Mouse (Mus musculus): ENCODE measurements around the gene Sema3b. TPM values are rescaled to one million over a fixed set of nuclear protein-coding genes. Genes with fewer than 3 reads are reported as not detected.

The Sema3b gene
- polyA plus RNA-seq, 1 experiment from 2014 or later, result 37.1 TPM

- H3K27me3 ChIP-seq (replicated peaks; ENCODE audit: control insufficient read depth, insufficient read depth, low read length), result no peaks in the 10 kb centered on the region
- peaks cover 23% of the 10 kb centered on the region for H3K36me3 ChIP-seq (ENCODE audit: control insufficient read depth, insufficient read depth)
- peak; percentile 96 for TF ChIP-seq CTCF (IDR thresholded peaks at IDR 0.05; ENCODE audit: low read depth)
- H3K4me3 ChIP-seq (ENCODE audit: low read depth, low read length), result no peak overlapping the region
- peak; percentile 20; the same call in 1 of the 2 replicates for ATAC-seq
- 27% methylated on average over 2 of the region's 2 CpGs for WGBS
- no peaks in the 10 kb centered on the region for H3K9me3 ChIP-seq (ENCODE audit: control insufficient read depth)
- H3K27ac ChIP-seq (ENCODE audit: low read depth, low read length), result peak overlapping the region; percentile 54; the same call in 1 of the 2 replicates
- H3K4me1 ChIP-seq (replicated peaks; ENCODE audit: control insufficient read depth, insufficient read depth, low read length), result peaks cover 27% of the 10 kb centered on the region
- no peak overlapping the region; the same call in 1 of the 2 replicates for H3K9ac ChIP-seq (ENCODE audit: low read depth, low read length)
- peak overlapping the region; percentile 41 for H3K4me2 ChIP-seq (replicated peaks; ENCODE audit: low read depth)
These were observed 17.8 kb upstream of the Sema3b start for GRCm38 (mm10) chr9:107626844-107627277.

- no peak overlapping the region for H3K4me3 ChIP-seq (ENCODE audit: low read depth, low read length)
- H3K9ac ChIP-seq (ENCODE audit: low read depth, low read length), result peak overlapping the region; percentile 34; the same call in 1 of the 2 replicates
- H3K9me3 ChIP-seq (ENCODE audit: control insufficient read depth), result no peaks in the 10 kb centered on the region
- no peaks in the 10 kb centered on the region for H3K27me3 ChIP-seq (replicated peaks; ENCODE audit: control insufficient read depth, insufficient read depth, low read length)
- peaks cover 27% of the 10 kb centered on the region for H3K4me1 ChIP-seq (replicated peaks; ENCODE audit: control insufficient read depth, insufficient read depth, low read length)
- peaks cover 23% of the 10 kb centered on the region for H3K36me3 ChIP-seq (ENCODE audit: control insufficient read depth, insufficient read depth)
- 53% methylated on average over 15 of the region's 15 CpGs for WGBS
- ATAC-seq, result 0 out of 2 replicates have a peak, but pooled peaks have one; percentile 1
- H3K4me2 ChIP-seq (replicated peaks; ENCODE audit: low read depth), result peak overlapping the region; percentile 41
- H3K27ac ChIP-seq (ENCODE audit: low read depth, low read length), result 0 out of 2 replicates have a peak overlapping the region, but pooled peaks have one; percentile 54
- TF ChIP-seq CTCF (IDR thresholded peaks at IDR 0.05; ENCODE audit: low read depth), result no peak
These were observed 17.3 kb upstream of the Sema3b start for GRCm38 (mm10) chr9:107626158-107626843.

DNA sequence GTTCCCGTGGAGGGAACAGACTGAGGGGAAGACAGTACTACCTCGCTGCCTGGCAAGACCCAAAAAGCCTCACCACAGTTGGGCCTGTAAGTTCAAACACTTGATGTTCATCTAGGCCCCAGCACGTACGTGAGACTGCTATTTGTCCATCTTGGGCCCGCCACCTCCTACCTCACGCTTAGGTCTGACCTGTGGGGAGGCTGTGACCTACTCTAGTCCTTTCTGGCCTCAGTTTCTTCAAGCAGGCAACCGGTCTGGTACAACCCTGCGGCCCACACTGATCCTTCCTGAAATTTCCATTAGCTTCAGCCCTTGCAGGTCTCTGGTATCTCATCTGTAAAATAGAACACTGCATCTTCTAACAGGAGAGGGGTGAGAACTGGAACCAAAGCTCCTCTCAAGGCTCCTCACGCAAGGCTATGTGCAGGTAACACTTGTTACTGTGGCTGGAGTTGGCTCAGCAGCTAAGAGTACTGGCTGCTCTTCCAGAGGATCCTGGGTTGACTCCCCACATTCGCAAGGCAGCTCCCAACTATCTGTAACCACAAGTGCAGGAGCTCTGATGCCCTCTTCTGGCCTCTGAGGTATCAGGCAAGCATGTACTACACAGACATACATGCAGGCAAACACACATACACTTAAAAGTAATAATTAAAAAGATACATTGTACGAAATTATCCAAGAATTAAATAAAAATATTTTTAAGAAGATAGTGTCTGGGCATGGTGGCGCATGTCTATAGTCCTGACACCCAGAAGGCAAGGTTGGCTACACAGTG is 16.5 kb upstream of the Sema3b start:
- H3K4me1 ChIP-seq (replicated peaks; ENCODE audit: control insufficient read depth, insufficient read depth, low read length), result peaks cover 27% of the 10 kb centered on the region
- TF ChIP-seq CTCF (IDR thresholded peaks at IDR 0.05; ENCODE audit: low read depth), result peak; percentile 63
- H3K36me3 ChIP-seq (ENCODE audit: control insufficient read depth, insufficient read depth), result peaks cover 25% of the 10 kb centered on the region
- no peaks in the 10 kb centered on the region for H3K27me3 ChIP-seq (replicated peaks; ENCODE audit: control insufficient read depth, insufficient read depth, low read length)
- no peak overlapping the region for H3K4me3 ChIP-seq (ENCODE audit: low read depth, low read length)
- no peak overlapping the region for H3K4me2 ChIP-seq (replicated peaks; ENCODE audit: low read depth)
- 91% methylated on average over 12 of the region's 12 CpGs for WGBS
- peak overlapping the region; percentile 21; the same call in 1 of the 2 replicates for H3K27ac ChIP-seq (ENCODE audit: low read depth, low read length)
- no peak for ATAC-seq
- no peaks in the 10 kb centered on the region for H3K9me3 ChIP-seq (ENCODE audit: control insufficient read depth)
- no peak overlapping the region for H3K9ac ChIP-seq (ENCODE audit: low read depth, low read length)

GRCm38 (mm10) chr9:107624951-107625350 is 15.9 kb upstream of the Sema3b start:
- Histone ChIP-seq H3K36me3 (ENCODE audit: control insufficient read depth, insufficient read depth) (peaks cover 30% of the 10 kb centered on the region), H3K4me1 (replicated peaks; ENCODE audit: control insufficient read depth, insufficient read depth, low read length) (peaks cover 26% of the 10 kb centered on the region), H3K27ac (ENCODE audit: low read depth, low read length) (peak overlapping the region; percentile 52; the same call in 1 of the 2 replicates), H3K9ac (ENCODE audit: low read depth, low read length) (no peak overlapping the region), H3K4me3 (ENCODE audit: low read depth, low read length) (no peak overlapping the region), H3K9me3 (ENCODE audit: control insufficient read depth) (no peaks in the 10 kb centered on the region), H3K27me3 (replicated peaks; ENCODE audit: control insufficient read depth, insufficient read depth, low read length) (no peaks in the 10 kb centered on the region), H3K4me2 (replicated peaks; ENCODE audit: low read depth) (no peak overlapping the region)
- peak; percentile 11; the same call in 1 of the 2 replicates for ATAC-seq
- no peak for TF ChIP-seq CTCF (IDR thresholded peaks at IDR 0.05; ENCODE audit: low read depth)
- WGBS, result 87% methylated on average over 3 of the region's 3 CpGs

GRCm38 (mm10) chr9:107624539-107624938 is 15.5 kb upstream of the Sema3b start:
- TF ChIP-seq CTCF (IDR thresholded peaks at IDR 0.05; ENCODE audit: low read depth), result no peak
- H3K27me3 ChIP-seq (replicated peaks; ENCODE audit: control insufficient read depth, insufficient read depth, low read length), result no peaks in the 10 kb centered on the region
- H3K4me1 ChIP-seq (replicated peaks; ENCODE audit: control insufficient read depth, insufficient read depth, low read length), result peaks cover 27% of the 10 kb centered on the region
- H3K9ac ChIP-seq (ENCODE audit: low read depth, low read length), result no peak overlapping the region
- WGBS, result 57% methylated on average over 5 of the region's 5 CpGs
- ATAC-seq, result peak; percentile 50
- H3K4me3 ChIP-seq (ENCODE audit: low read depth, low read length), result no peak overlapping the region
- H3K36me3 ChIP-seq (ENCODE audit: control insufficient read depth, insufficient read depth), result peaks cover 35% of the 10 kb centered on the region
- peak overlapping the region; percentile 52 for H3K27ac ChIP-seq (ENCODE audit: low read depth, low read length)
- no peaks in the 10 kb centered on the region for H3K9me3 ChIP-seq (ENCODE audit: control insufficient read depth)
- peak overlapping the region; percentile 4 for H3K4me2 ChIP-seq (replicated peaks; ENCODE audit: low read depth)

DNA sequence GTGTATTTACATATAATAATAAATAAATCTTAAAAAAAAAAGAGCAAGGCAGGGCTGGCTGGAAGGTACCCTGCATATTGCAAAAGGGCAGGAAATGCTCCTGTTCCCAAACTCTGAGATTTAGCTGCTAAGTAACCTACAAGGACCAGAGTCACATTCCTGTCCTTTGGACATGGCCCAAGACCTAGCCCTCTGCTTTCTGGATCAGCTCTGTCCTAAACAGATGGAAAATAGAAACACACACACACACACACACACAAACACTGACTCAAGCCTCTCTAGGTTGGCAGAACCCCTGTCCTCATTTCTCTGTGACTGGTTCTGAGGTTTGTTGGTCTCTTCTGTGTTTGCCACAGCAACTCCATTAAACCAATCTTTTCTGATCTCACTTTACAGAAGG is 11.9 kb upstream of the Sema3b start:
- no peak overlapping the region for H3K9ac ChIP-seq (ENCODE audit: low read depth, low read length)
- no peaks in the 10 kb centered on the region for H3K9me3 ChIP-seq (ENCODE audit: control insufficient read depth)
- H3K27ac ChIP-seq (ENCODE audit: low read depth, low read length), result no peak overlapping the region
- no peak for ATAC-seq
- peaks cover 53% of the 10 kb centered on the region for H3K36me3 ChIP-seq (ENCODE audit: control insufficient read depth, insufficient read depth)
- no peaks in the 10 kb centered on the region for H3K27me3 ChIP-seq (replicated peaks; ENCODE audit: control insufficient read depth, insufficient read depth, low read length)
- H3K4me3 ChIP-seq (ENCODE audit: low read depth, low read length), result no peak overlapping the region
- no peak for TF ChIP-seq CTCF (IDR thresholded peaks at IDR 0.05; ENCODE audit: low read depth)
- peaks cover 29% of the 10 kb centered on the region for H3K4me1 ChIP-seq (replicated peaks; ENCODE audit: control insufficient read depth, insufficient read depth, low read length)
- no peak overlapping the region for H3K4me2 ChIP-seq (replicated peaks; ENCODE audit: low read depth)

Data from intestine, postnatal 0 days (tissue).